Mouse (Mus musculus) adrenal gland, postnatal 10 days (tissue): ENCODE data around the gene Kif16b. TPM values are rescaled to one million over a fixed set of nuclear protein-coding genes. Genes with fewer than 3 reads are reported as not detected.
"Not testable (repeated sequence)": the region's sequence is repeated elsewhere in the genome, so short reads cannot be mapped to it uniquely, and the experiment has no call there.

ENCODE experiments used
- DNase-seq: peaks from one replicate; pipeline ENCODE4 v3.0.0; 2021; ENCODE audit warnings: mixed read lengths
- total RNA-seq, 2 experiments: library from RNA; stranded (reverse); gene quantifications; 2 replicates each; pipeline ENCODE4 v1.2.3; 2021

The Kif16b gene
- total RNA-seq, 2 experiments from 2014 or later, result 19.4 to 23.5 TPM

- DNase-seq, result no peak
Observed at GRCm38 (mm10) chr2:142590284-142590724, 311.0 kb downstream of the Kif16b start.

- no peak for DNase-seq
Observed at GRCm38 (mm10) chr2:142589403-142590283, 311.7 kb downstream of the Kif16b start.

DNA sequence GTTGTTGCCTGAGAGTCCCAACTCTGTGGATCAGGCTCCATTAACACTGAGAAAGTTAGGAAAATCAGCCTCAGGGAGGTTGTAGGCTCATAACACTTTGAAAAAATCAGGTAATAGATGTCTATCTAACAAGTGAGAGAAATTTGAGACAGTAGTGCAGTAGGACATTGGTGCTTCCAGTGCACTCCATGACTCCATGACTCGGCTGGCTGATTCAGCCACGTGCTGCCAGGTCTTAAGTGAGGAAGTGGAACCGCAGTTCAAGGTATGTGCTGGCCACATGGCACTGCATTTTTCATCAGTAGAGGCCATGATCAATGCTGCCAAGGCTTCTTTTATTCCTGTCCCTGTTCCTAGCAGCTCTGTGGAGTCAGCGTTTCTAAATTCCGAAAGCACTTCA is 315.5 kb downstream of the Kif16b start:
- DNase-seq, result no peak

DNA sequence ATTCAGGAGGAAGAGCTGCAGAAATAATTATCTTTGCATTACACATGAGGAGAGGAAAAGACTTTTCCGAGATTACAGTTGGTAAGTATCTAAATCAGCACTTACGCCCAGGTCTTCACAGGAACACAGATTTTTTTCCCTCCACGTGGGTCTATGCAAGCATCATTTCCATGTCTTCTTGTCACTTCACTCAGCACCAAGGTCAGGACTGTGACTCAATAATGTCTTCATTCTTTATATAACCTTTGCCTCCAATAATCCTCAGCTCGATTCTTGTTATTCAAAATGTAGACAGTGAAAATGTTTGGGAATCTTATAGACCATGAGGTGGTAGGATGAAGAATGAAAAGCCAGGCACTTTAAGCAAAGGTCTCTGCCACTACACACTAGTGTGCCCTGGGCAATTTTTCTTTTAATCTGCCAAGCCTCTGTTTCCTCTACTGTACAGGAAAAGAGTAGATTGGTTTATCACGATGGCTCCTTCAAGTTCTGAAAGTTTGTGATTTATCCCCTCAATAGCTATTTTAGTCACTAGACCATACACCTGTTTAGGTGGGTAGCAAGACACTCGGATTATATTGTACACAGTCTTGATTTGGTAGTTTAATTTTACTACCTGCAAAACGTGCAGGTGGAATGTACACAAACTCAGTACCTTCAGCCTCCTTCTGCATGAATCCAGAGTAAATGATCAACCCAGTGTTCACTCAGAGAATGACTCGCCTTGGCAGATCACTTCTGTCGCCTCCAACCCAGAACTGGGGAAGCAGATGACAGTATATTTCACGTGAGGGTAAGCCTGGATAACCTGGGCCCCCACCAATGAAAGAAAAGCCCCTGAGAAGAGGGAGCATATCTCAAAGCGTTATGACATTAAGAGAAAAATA is 316.2 kb downstream of the Kif16b start:
- no peak for DNase-seq

DNA sequence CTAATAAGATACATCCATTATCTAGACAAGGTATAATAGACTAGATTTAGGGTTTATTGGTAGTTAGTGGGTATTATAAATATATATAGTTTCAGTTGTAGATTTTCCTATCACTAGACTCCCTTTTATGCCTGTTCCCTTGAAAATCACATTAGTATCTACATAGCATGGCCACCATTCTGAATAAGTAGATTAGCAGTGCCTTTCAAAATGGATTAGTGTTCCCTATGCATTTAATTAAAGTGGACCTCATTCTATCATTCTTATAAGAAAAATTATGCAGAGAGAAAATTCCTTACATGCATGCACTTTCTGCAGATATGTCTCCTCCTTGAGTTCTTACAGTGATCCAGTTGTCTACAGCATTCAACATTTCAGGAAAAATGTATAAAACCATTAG is 320.9 kb downstream of the Kif16b start:
- DNase-seq, result no peak

DNA sequence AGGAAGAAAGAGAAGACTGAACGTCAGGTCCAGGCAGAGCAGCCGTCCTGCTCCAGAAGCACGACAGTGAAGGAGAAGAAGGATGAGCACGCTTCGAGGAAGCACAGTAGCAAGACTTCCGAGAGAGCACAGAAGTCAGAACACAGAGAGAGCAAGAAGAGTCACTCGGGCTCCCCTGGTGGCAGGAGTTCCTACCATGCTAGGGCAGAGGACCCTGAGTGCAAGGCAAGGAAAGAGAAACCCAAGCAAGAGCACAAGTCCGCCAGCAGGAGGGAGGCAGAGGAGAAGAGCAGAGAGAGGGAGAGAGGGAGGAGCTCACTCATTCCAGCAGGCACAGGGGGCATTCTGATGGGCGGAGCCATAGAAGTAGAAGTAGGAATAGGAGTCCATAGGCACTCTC is 323.9 kb downstream of the Kif16b start:
- not testable (repeated sequence) for DNase-seq

- no peak for DNase-seq
Observed at GRCm38 (mm10) chr2:142569771-142570170, 331.6 kb downstream of the Kif16b start.

Other genes starting within 250 kb of the Kif16b start
- 10 to 100 TPM; 41.4 to 48.3 TPM for gene Snrpb2, start 161.5 kb upstream of the Kif16b start, total RNA-seq
- not detected for gene Otor, start 176.9 kb upstream of the Kif16b start, total RNA-seq